Mouse (Mus musculus) gastrocnemius, adult 2 months (tissue): ENCODE results near the gene Mtfp1. TPM values are rescaled to one million over a fixed set of nuclear protein-coding genes. Genes with fewer than 3 reads are reported as not detected.
"Not testable (repeated sequence)": the region's sequence is repeated elsewhere in the genome, so short reads cannot be mapped to it uniquely, and the experiment has no call there.

Experiments
- DNase-seq: peaks from one replicate; pipeline ENCODE4 v3.0.0; 2022
- H3K27ac ChIP-seq: fragments of 200-600 bp; 2 replicates; pipeline ENCODE4 v1.8.1; 2022; ENCODE audit warnings: mild to moderate bottlenecking
- H3K4me3 ChIP-seq: fragments of 200-600 bp; 2 replicates; pipeline ENCODE4 v1.8.1; 2022; ENCODE audit warnings: mild to moderate bottlenecking, moderate library complexity
- CTCF ChIP-seq: fragments of 200-600 bp; IDR thresholded peaks from 2 replicates; pipeline ENCODE4 v1.8.1; 2022; ENCODE audit warnings: antibody characterized with exemption, mild to moderate bottlenecking, moderate library complexity
- intact Hi-C: fragments of 180-260 bp; cut with DNase I; formaldehyde crosslinking; loops from one replicate; pipeline ENCODE4 v1.15.1; 2025
- long read RNA-seq, 2 experiments: library from polyadenylated mRNA; stranded (forward); transcript quantifications; one replicate each; pipeline ENCODE4 v2.0.0; 2021
- total RNA-seq, 2 experiments: library from RNA; stranded (reverse); gene quantifications; 2 replicates each; pipeline ENCODE4 v1.2.3; 2021

Gene Mtfp1
- 10 to 100 TPM; 38.9 to 72.9 TPM for total RNA-seq
- long read RNA-seq, experiment 1, transcript Mtfp1-201 (4 exons, 1,411 nt) = major isoform, 88 of 103 reads
- long read RNA-seq, experiment 1, partial matches to known transcripts = 3 of 103 reads
- long read RNA-seq, experiment 1, other reads (novel, unspliced or antisense) = 12 of 103 reads
- long read RNA-seq, experiment 2, transcript Mtfp1-201 (4 exons, 1,411 nt) = major isoform, 82 of 92 reads
- long read RNA-seq, experiment 2, partial matches to known transcripts = 1 of 92 reads
- long read RNA-seq, experiment 2, other reads (novel, unspliced or antisense) = 9 of 92 reads

DNA sequence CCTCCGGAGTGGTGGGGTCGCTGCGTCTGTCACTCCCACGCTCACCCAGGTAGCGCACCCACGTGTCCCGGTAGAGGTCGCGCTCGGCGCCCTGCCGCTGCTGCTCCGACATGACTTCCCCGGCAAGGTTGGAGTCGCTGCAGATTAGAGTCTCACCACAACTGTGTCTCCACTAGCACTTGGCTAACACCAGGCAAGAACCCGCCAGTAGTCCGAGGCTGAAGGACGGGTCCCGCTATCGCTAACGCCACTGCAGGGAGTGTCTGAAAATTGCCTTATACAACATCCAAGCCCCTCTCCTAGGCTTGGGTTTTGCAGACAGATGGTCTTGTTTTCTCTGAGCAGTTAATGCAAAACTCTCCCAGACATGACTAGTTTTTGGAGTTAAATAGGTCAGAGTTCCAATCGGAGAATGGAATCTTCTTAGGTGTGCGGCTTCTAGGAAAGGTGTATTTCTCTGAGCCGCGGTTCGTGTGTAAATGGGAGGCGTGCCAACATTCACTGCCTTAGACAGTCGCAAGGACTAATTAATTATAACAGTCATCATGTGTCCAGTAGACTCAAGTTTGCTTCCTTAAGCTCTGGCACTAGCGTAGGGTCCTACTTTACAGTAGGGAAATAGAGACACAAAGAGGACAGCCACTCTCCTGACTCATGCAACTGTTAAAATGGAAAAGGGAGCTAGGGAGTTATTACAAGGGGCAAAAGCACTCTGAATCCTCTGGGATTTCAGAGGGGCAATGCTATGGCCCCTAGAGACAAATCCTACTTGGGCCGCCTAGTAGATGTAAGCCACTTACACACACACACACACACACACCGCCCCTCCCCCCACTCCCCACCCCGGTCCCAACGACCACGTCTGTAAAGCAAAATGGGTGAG lies at the start of gene Mtfp1:
Gene Mtfp1, minus strand, starts transcription at position 275 of the 883 bp plus-strand sequence.
- peak; percentile 3; the same call in 1 of the 2 replicates for TF ChIP-seq CTCF
- peak within 1 kb of the TSS; percentile 87 for H3K27ac ChIP-seq
- intact Hi-C loops = loop anchor here (2.0 to 10.0 kb wide), 2 partner anchors 27 to 749 kb away; partner anchors contain the start of genes Nf2 and Sec14l2
- peak within 1 kb of the TSS; percentile 83 for H3K4me3 ChIP-seq
- peak; percentile 76 for DNase-seq

DNA sequence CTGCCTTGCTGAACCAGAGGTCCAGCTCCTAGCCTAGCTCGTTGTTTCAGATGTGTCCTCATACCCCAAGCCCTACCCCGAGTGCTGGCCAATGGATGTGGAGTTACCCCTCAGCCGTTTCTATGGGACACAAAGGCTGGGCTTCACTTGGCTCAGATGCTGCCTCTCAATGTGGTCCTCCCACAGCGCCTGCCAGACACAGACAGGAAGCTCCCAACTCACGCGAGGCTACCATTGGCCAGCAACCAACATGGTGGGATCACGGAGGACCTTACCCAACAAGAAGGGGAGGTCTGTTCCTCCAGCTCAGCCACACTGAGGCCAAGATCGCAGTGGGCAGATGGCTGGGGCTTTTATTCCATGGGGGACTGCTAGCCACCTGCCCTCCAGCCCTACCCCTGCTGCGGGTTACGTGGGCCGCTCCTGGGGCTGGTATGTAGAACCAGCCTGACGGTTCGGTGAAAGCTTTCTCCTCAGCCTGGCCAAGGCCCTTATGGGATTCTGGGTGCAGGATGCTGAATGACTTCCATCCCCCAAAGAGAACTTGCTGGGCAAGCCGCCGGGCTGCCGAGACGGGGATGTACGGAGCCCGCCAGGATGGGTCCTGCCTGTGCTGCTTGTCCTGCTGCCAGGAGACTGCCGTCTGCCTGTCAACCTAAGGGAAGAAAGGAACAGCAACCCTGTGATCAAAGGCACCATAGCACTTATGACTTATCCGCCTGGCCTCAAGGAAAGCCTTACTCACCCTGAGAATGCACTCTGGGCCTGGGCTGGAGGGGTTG lies 48.2 kb upstream of the Mtfp1 start:
- no peak for TF ChIP-seq CTCF
- H3K27ac ChIP-seq = no peak overlapping the region
- intact Hi-C loops = no loop called here
- no peak for DNase-seq
- no peak overlapping the region for H3K4me3 ChIP-seq

DNA sequence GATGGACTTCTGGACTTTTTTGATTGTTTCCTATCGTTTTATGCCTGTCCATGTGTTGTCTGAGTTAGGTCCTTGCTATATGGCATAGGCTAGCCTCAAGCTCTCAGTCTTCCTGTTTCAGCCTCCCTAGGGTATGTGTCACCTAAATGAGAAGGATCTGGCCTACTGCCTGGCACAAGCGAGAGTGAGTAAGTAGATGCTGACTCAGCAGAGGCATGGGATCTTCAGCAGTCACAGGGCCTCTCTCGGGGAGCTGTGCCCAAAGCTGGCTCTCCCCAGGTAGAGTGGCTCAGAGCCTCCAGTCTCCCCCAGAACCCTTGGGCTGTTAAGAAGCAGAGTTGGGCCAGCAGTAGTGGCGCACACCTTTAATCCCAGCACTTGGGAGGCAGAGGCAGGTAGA lies 47.1 kb upstream of the Mtfp1 start:
- H3K4me3 ChIP-seq = no peak overlapping the region
- TF ChIP-seq CTCF = no peak
- intact Hi-C loops = no loop called here

DNA sequence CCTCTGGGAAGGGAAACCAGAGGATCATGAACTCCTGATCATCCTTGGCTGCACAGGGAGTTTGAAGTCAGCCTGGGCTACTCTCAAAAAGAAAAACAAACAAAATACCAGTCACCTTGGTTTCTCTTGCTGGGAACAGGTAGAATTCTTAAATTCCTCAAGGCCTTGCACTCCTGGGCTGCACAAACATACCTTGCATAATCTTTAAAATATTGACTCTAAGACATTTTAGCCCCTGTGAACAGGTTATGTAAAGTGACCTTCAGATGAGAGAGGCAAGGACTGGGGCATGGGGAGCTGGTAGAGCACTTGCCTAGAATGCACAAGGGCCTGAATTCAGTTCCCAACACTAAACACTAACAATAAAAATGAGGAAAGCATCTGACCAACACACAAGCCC lies 46.3 kb upstream of the Mtfp1 start:
- DNase-seq = no peak
- Histone ChIP-seq H3K27ac (no peak overlapping the region), H3K4me3 (no peak overlapping the region)
- no peak for TF ChIP-seq CTCF
- intact Hi-C loops = no loop called here

More for the DNA sequence above, 47.1 kb upstream of the Mtfp1 start:
- DNase-seq = no peak
- H3K27ac ChIP-seq = no peak overlapping the region

DNA sequence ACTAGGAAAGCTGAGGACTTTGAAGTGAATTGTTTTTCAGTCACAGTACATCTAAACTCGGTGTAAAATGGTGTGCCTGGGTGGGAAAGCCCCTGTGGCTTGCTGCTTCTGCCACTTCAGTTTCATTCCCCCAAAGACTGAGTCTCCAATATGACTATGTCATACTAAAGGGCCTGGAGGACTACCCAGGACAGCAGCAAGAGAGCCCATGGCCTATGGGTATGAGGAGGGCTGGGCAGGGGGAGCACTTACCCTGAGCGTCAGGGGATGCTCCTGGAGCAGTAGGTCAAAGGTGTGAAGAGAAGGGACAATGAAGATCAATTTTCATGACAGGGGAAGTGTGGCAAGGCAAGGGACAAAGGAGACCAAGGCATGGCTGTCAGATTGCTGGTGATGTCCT lies 43.7 kb upstream of the Mtfp1 start:
- DNase-seq = no peak
- Histone ChIP-seq H3K27ac (no peak overlapping the region), H3K4me3 (no peak overlapping the region)
- TF ChIP-seq CTCF = no peak
- intact Hi-C loops = no loop called here

DNA sequence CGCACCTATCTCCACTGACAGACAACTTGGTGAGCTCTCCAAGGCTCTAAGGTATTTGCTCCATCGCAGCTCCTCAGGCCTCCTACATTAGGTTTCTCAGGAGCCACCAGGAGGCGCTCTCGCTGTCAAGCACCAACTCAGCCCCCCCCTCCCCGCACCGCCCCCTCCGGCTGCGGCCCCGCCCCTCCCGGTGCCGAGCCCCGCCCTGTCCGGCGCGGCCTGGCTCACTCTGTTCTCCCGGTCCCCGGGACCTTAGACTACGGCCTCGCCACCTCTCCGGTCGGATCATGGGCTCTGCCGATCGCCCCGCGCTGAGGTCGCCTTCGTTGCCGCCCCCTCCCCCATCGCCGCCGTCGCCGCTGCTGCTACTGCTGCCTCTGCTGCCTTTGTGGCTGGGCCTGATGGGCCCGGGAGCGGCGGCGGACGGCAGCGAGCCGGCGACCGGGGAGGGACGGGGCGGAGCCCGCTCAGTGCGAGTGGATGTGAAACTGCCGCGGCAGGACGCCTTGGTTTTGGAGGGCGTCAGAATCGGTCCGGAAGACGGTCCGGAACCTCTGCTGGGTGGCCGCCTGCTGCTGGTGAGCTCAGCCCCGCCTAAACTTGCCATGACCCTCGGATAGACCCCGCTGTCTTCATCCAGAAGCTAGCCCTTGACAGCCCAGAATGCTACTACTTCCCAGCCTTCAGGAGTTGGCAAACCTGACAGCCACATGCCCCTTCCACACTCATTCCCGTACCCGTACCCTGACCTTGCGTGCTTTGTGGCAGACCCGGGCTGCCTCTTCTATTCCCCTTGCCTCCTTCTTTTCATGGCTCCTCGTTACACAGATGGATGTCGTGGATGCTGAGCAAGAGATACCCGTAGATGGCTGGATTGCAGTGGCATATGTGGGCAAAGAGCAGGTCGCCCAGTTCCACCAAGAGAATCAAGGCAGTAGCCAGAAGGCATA lies 40.0 kb upstream of the Mtfp1 start, which contains the start of gene Rnf215:
Gene Rnf215, plus strand, starts transcription at position 217 of the 950 bp plus-strand sequence.
- H3K4me3 ChIP-seq = peak within 1 kb of the TSS; percentile 98
- H3K27ac ChIP-seq = peak within 1 kb of the TSS; percentile 97
- intact Hi-C loops = loop anchor here (1.0 to 5.0 kb wide), 3 partner anchors 25 to 287 kb away; partner anchors contain the start of genes Ccdc157 and Sf3a1
- peak; percentile 87 for TF ChIP-seq CTCF
- peak; percentile 94 for DNase-seq

DNA sequence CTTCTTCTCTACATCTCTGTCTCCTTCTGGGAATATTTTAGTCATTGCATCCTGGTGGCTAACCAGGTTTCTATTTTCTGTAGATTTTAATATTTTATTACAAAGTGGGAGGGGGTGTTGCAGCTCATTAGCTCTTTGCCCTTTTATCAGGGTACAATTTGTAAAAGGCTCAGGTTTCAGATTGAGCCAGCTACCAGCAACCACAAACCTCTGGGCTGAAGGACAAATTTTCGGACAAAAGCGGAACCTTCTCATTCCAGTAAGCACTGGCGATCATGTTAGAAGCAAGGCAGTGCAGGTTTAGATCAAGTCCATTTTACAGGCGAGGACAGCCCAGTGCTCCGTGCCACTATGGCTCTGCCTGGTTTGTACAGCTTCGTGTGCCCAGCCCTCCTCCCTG lies 39.2 kb upstream of the Mtfp1 start:
- Histone ChIP-seq H3K4me3 (peak overlapping the region; percentile 98), H3K27ac (peak overlapping the region; percentile 16; the same call in 1 of the 2 replicates)
- no peak for TF ChIP-seq CTCF
- intact Hi-C loops = loop anchor here (5.0 kb wide), 1 partner anchor 288 kb away; no protein-coding TSS in a partner anchor
- DNase-seq = no peak

DNA sequence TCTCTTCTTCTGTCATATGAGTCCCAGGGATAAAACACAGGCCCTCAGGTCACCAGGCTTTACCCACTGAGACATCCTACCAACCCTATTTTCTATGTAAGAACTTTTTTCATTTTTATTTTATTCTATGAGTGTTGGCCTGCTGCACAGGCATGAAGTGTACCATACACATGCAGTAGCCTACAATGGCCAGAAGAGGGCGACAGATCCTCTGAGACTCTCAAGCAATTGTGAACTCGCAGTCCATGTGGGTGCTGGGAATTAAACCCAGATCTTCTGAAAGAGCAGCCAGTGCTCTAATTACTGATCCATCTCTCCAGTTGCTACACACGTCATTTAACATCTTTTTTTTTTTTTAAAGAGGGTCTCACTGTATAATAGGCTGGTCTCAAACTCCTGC lies 38.2 kb upstream of the Mtfp1 start:
- Histone ChIP-seq H3K4me3 (no peak overlapping the region), H3K27ac (no peak overlapping the region)
- peak; percentile 68 for TF ChIP-seq CTCF
- no peak for DNase-seq
- intact Hi-C loops = loop anchor here (5.0 kb wide), 1 partner anchor 289 kb away; no protein-coding TSS in a partner anchor

DNA sequence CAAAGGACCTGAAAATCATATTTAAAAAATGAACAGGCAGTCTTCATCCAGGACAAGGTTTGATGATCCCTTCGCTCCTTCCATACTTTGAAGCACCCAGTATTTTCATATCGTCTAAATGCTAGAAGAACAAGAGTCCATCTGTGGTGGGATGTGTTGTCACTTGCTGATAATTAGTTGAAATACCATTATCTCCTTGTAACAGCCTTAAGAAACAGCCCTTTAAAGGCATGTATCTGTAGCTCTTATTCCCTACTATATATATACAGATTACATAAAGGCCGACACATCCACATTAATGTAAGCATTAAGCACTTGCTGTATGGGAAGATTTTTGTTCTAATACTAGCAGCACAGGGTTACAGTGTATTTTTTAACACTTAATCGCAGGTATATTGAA lies 33.2 kb upstream of the Mtfp1 start:
- H3K4me3 ChIP-seq, H3K27ac ChIP-seq, intact Hi-C loops, DNase-seq: not testable (repeated sequence)

DNA sequence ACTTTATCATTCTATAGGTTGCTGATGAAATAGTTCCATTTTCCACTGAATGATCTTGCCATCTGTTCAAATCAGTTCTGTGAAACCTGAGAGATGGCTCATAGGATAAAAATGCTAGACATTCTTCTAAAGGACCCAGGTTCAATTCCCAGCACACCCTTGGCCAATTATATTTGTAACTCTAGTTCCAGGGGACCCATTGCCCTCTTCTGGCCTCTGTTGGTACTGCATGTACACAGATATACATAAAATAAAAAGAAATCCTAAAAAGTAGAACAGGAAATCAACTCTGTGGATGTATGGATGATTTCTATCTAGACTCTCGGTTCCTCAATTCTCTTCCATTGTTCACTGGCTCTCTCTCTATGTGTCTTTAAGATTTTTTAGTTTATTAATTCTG lies 31.8 kb upstream of the Mtfp1 start:
- intact Hi-C loops = no loop called here
- H3K27ac ChIP-seq = no peak overlapping the region
- DNase-seq = no peak
- peak; percentile 23; the same call in 1 of the 2 replicates for TF ChIP-seq CTCF
- no peak overlapping the region for H3K4me3 ChIP-seq

DNA sequence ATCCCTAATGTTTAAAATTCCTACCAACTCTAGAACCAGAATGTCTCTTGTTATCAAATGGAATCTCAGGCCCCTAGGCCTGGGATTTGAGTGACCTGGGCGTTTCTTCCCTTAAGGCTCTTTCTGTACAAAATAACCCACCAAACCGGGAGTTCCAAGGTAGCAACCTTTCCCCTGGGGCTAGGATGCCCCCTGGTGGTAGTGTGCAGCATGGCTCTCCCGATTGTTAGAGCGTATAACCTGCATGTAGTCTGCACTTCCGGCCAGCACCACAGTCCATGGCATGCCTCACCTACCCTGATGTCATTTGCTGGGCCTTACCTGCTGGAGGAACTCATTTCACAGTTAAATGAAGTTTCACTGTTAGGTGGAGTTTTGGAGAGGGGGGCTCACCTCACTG lies 28.7 kb upstream of the Mtfp1 start:
- DNase-seq = no peak
- peak; percentile 84 for TF ChIP-seq CTCF
- Histone ChIP-seq H3K27ac (no peak overlapping the region), H3K4me3 (no peak overlapping the region)
- intact Hi-C loops = loop anchor here (2.0 kb wide), 1 partner anchor 29 kb away; the partner anchor contains the start of gene Mtfp1
